Mouse (Mus musculus): ENCODE data around the gene Scn5a. TPM values are rescaled to one million over a fixed set of nuclear protein-coding genes. Genes with fewer than 3 reads are reported as not detected.

Scn5a gene
- polyA plus RNA-seq (2012; rRNA removed), result 6.8 and 9.8 TPM in 2 replicates

DNA sequence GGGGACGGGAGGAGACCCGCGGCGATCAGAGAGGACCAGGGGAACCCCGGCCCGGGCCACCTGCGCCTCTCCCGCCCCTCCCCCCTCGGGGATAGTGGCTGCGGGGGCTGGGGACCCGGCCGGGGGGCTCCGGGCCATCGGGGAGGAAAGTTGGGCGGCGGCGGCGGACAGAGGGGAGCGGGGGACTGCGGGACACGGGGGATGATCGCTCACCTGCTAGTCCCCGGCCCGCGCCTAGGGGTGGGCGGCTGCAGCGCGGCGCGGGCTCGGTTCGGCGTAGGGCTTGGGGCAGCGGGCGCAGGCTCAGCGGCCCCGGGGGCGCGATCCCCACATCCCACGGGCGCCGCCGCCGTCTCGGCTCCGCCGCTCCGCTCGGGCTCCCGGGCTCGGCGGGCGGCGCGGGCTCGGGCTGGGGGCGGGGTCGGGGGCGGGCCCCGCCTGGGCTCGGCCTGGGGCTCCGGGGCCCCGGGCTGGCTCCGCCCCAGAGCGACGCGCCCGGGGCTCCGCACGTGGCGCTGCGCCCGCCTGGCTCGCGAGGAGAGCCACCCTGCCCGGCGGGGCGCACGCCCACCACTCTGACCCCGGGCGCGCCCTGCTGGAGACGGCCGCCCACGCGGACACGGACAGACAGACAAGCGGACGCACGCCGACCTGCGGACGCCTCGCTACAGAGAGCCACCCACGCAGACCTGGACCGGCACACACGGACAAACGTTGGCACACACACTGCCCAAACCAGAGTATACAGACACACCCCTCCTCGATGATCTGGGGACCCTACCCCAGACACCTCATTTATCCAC, at the start of gene Scn5a:
Gene Scn5a (minus strand): TSS at position 381 of the 803 bp plus-strand sequence.
- TF ChIP-seq POLR2A (IDR thresholded peaks at IDR 0.05; ENCODE audit: borderline replicate concordance, extremely low read depth, low read depth, low read length), result no peak
- no peak for TF ChIP-seq CTCF (IDR thresholded peaks at IDR 0.05; ENCODE audit: insufficient read depth, low read length)
- peak; percentile 17 for DNase-seq
- H3K4me3 ChIP-seq (replicated peaks; ENCODE audit: extremely low read depth, low read depth, low read length), result peak within 1 kb of the TSS; percentile 18
- 1% methylated on average over 93 of the region's 99 CpGs for WGBS
- peaks cover 3% of the 10 kb centered on the region for H3K4me1 ChIP-seq (ENCODE audit: control insufficient read depth, insufficient read depth, low read length)

DNA sequence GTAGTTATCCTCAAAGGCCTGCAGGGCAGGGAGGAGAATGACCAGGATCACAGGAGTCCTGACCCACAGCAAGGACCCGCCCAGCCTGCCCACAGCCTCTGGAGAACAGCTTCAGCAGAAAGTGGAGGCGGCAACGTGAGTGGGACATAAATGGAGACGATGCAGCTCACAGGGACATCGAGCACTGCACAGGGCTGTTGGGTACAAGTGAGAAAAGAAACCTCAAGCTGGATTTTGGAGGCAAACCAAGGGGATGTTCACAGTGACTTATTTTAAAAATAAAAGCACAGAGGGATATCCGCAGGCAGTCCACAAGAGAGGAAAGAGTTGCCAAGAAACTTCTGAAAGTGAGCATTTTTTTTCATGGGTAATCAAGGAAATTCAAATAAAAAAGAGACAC, 48.4 kb upstream of the Scn5a start:
- no peak for TF ChIP-seq CTCF (IDR thresholded peaks at IDR 0.05; ENCODE audit: insufficient read depth, low read length)
- TF ChIP-seq POLR2A (IDR thresholded peaks at IDR 0.05; ENCODE audit: borderline replicate concordance, extremely low read depth, low read depth, low read length), result no peak
- H3K4me3 ChIP-seq (replicated peaks; ENCODE audit: extremely low read depth, low read depth, low read length), result no peak overlapping the region
- no peak for DNase-seq
- WGBS, result 68% methylated on average over 6 of the region's 6 CpGs
- H3K4me1 ChIP-seq (ENCODE audit: control insufficient read depth, insufficient read depth, low read length), result no peaks in the 10 kb centered on the region

DNA sequence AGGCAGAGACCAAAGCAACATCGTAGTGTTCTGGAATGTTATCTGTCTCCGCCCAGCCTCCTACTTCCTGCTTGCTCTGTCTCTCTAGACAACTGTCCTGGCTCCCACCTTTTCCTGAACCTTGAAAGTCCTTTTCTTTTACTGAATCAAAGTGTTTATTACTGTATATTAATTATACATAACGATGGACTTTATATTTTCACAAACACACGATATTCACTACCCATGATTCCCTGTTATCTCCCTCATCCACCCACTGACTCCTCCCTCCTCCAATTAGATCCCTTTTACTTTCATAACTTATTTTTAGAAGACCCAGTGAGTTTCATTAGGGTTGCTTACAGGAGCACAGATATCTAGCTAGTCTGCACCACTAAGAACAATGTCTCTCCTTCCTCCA, 45.3 kb upstream of the Scn5a start:
- Histone ChIP-seq H3K4me1 (ENCODE audit: control insufficient read depth, insufficient read depth, low read length) (no peaks in the 10 kb centered on the region), H3K4me3 (replicated peaks; ENCODE audit: extremely low read depth, low read depth, low read length) (no peak overlapping the region)
- no peak for TF ChIP-seq POLR2A (IDR thresholded peaks at IDR 0.05; ENCODE audit: borderline replicate concordance, extremely low read depth, low read depth, low read length)
- no peak for TF ChIP-seq CTCF (IDR thresholded peaks at IDR 0.05; ENCODE audit: insufficient read depth, low read length)
- WGBS, result 51% methylated on average over 4 of the region's 4 CpGs
- DNase-seq, result no peak

DNA sequence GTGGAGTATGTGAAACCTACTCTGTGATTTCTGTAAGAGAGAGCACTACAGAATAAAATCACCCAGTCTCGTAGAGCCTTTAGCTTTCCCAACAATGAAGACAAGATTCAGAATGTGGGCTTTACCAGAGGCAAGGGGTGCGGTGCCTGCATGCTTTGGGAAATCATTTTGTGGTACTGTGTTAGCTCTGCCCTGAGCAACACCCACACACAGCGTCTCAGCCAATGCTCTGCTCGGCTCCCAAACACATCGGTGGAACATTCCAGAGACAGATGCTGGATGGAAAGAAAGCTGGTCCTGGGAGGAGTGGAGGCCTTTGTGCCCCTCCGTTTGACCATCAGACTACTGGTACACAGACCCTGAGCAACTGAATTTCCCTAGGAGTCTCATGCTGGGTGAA, 36.0 kb upstream of the Scn5a start:
- whole genome bisulfite sequencing, result 73% methylated on average over 6 of the region's 6 CpGs
- TF ChIP-seq POLR2A (IDR thresholded peaks at IDR 0.05; ENCODE audit: borderline replicate concordance, extremely low read depth, low read depth, low read length), result no peak
- TF ChIP-seq CTCF (IDR thresholded peaks at IDR 0.05; ENCODE audit: insufficient read depth, low read length), result no peak
- no peak for DNase-seq

DNA sequence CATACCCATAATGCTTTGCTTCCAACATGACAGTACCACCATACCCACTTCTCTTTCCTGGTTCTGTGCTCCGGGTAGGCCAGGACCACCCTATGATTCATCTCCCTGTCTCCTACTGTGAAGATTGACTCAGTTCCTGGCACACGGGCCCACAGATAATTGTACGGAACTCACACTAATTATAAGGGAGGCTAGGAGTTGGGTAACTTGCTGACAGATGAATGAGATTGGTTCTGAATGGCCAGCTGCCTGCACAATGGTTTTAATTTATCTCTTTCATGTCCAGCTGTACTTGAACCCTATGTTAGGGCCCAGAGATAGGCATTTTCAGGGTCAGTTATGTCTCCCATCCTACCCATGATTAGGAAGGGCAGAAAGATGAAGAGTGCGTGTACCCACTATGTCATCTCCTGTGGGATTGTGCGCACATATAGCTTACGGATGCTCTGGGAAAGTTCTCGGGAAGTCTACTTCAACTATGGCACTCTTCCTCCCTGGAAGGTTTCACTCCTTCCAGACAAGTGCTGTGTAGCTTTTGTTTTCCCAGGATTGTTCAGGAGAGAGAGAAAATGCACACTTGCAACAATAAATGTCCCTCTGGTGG, 31.8 kb upstream of the Scn5a start:
- 87% methylated on average over 7 of the region's 7 CpGs for WGBS
- no peak for DNase-seq
- TF ChIP-seq CTCF (IDR thresholded peaks at IDR 0.05; ENCODE audit: insufficient read depth, low read length) (no peak), POLR2A (IDR thresholded peaks at IDR 0.05; ENCODE audit: borderline replicate concordance, extremely low read depth, low read depth, low read length) (no peak)
- no peak overlapping the region for H3K4me3 ChIP-seq (replicated peaks; ENCODE audit: extremely low read depth, low read depth, low read length)
- H3K4me1 ChIP-seq (ENCODE audit: control insufficient read depth, insufficient read depth, low read length), result no peaks in the 10 kb centered on the region

More for the DNA sequence above, 36.0 kb upstream of the Scn5a start:
- Histone ChIP-seq H3K4me3 (replicated peaks; ENCODE audit: extremely low read depth, low read depth, low read length) (no peak overlapping the region), H3K4me1 (ENCODE audit: control insufficient read depth, insufficient read depth, low read length) (no peaks in the 10 kb centered on the region)

DNA sequence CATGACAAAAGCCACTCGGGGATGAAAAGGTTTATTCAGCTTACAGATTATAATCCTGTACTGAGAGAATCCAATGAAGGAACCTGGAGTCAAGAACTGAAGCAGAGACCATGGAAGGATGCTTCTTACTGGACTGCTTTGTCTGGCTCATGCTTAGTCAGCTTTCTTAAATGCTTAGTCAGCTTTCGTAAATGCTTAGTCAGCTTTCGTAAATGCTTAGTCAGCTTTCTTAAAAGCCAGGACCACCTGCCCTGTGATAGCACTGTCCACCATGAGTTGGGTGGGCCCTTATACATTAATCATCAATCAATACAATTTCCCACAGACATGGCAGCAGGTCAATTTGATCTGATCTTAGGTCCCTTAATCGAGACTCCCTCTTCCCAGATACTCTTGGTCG, 28.1 kb upstream of the Scn5a start:
- 87% methylated on average over 5 of the region's 5 CpGs for WGBS
- no peak for DNase-seq
- TF ChIP-seq CTCF (IDR thresholded peaks at IDR 0.05; ENCODE audit: insufficient read depth, low read length), result no peak
- TF ChIP-seq POLR2A (IDR thresholded peaks at IDR 0.05; ENCODE audit: borderline replicate concordance, extremely low read depth, low read depth, low read length), result no peak
- no peaks in the 10 kb centered on the region for H3K4me1 ChIP-seq (ENCODE audit: control insufficient read depth, insufficient read depth, low read length)
- H3K4me3 ChIP-seq (replicated peaks; ENCODE audit: extremely low read depth, low read depth, low read length), result no peak overlapping the region

DNA sequence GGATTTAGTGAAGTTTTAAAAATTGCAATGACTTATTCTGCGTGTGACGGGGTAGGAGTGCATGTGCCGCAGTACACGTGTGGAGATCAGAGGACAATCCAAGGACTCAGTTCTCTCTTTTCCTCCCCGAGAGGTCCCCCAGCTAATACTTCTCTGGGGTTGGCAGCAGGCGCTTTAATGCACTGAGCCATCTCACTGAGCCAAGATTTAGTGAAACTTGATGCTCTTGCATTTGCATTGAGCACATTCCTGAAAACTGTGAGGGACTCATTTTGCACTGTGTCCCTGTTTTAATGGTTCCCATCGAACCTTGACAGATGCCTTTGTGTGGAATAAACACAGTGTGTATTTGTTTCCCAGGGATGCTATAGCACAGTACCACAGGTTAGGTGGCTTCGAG, 25.8 kb upstream of the Scn5a start:
- TF ChIP-seq POLR2A (IDR thresholded peaks at IDR 0.05; ENCODE audit: borderline replicate concordance, extremely low read depth, low read depth, low read length) (no peak), CTCF (IDR thresholded peaks at IDR 0.05; ENCODE audit: insufficient read depth, low read length) (no peak)
- no peak overlapping the region for H3K4me3 ChIP-seq (replicated peaks; ENCODE audit: extremely low read depth, low read depth, low read length)
- WGBS, result 64% methylated on average over 8 of the region's 8 CpGs
- no peak for DNase-seq
- H3K4me1 ChIP-seq (ENCODE audit: control insufficient read depth, insufficient read depth, low read length), result no peaks in the 10 kb centered on the region

DNA sequence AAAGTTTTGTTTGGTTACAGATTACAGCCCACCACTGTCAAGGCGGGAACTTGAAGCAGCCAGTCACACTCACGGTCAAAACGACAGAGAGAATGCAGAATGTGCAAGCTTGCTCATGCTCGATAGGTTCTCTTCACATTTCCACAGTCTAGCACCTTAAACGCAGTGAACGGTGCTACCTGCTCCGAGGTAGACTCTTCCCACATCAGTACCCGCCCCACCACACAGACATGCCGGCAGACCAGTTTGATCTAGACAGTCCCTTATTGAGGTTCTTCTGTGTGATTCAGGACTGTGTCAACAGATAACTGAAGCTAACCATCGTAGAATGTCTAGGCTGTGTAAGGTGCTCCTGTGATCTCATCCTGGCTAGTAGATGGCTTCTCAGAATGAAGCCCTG, 19.7 kb upstream of the Scn5a start:
- Histone ChIP-seq H3K4me3 (replicated peaks; ENCODE audit: extremely low read depth, low read depth, low read length) (no peak overlapping the region), H3K4me1 (ENCODE audit: control insufficient read depth, insufficient read depth, low read length) (no peaks in the 10 kb centered on the region)
- DNase-seq, result no peak
- TF ChIP-seq CTCF (IDR thresholded peaks at IDR 0.05; ENCODE audit: insufficient read depth, low read length) (no peak), POLR2A (IDR thresholded peaks at IDR 0.05; ENCODE audit: borderline replicate concordance, extremely low read depth, low read depth, low read length) (no peak)
- 64% methylated on average over 10 of the region's 10 CpGs for WGBS

DNA sequence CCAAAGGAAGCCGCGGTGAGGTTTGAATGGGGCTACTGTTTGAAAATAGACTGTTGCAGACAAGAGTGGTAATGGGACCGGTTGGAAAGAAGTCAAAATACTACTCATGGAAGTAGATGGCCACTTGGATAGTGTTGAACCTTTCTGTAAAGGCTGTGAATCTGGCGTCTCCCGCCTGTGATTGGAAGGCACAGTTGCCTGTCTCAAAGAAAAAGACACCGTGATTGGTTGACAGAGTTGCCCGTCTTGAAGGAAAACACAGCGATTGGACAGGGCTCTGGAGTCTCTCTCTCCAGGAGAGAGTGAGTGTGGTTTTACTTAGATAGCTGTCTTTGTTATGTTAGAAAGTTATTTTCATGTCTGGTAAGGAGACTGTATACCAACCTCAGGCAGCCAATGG, 18.5 kb upstream of the Scn5a start:
- 64% methylated on average over 8 of the region's 8 CpGs for WGBS
- Histone ChIP-seq H3K4me3 (replicated peaks; ENCODE audit: extremely low read depth, low read depth, low read length) (no peak overlapping the region), H3K4me1 (ENCODE audit: control insufficient read depth, insufficient read depth, low read length) (no peaks in the 10 kb centered on the region)
- TF ChIP-seq CTCF (IDR thresholded peaks at IDR 0.05; ENCODE audit: insufficient read depth, low read length) (no peak), POLR2A (IDR thresholded peaks at IDR 0.05; ENCODE audit: borderline replicate concordance, extremely low read depth, low read depth, low read length) (no peak)
- DNase-seq, result no peak

DNA sequence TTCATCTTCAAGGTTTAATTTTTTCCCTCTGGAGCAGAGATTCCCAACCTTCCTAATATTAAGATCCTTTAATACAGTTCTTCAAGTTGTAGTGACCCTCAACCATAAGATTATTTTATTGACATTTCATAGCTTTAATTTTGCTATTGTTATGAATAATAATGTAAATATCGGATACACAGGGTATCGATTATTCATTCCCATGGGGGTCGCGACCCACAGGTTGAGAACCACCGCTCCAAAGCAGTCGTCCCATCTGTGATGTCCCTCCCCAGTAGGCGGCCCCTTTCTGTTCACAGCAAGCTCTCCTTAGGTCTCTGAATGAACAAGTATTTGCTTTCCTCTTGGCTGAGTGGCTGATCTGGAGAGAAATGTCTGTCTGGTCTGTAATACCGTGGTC, 10.8 kb upstream of the Scn5a start:
- no peak for DNase-seq
- WGBS, result 76% methylated on average over 8 of the region's 8 CpGs
- Histone ChIP-seq H3K4me1 (ENCODE audit: control insufficient read depth, insufficient read depth, low read length) (no peaks in the 10 kb centered on the region), H3K4me3 (replicated peaks; ENCODE audit: extremely low read depth, low read depth, low read length) (no peak overlapping the region)
- no peak for TF ChIP-seq CTCF (IDR thresholded peaks at IDR 0.05; ENCODE audit: insufficient read depth, low read length)
- no peak for TF ChIP-seq POLR2A (IDR thresholded peaks at IDR 0.05; ENCODE audit: borderline replicate concordance, extremely low read depth, low read depth, low read length)
